Mouse (Mus musculus) spleen, postnatal 0 days (tissue): Measurements from ENCODE around the gene Gm29866. TPM values are rescaled to one million over a fixed set of nuclear protein-coding genes. Genes with fewer than 3 reads are reported as not detected.

Experiments
- polyA plus RNA-seq: library from polyadenylated mRNA; unstranded; fragments of >200 nt; fragmentation: Nextera tagmentation; extraction: Ambion mirVana; gene quantifications from 2 replicates; pipeline ENCODE4 v1.2.1, GENCODE M21; 2015

Gm29866 gene
- not detected in 2 replicates for polyA plus RNA-seq

DNA sequence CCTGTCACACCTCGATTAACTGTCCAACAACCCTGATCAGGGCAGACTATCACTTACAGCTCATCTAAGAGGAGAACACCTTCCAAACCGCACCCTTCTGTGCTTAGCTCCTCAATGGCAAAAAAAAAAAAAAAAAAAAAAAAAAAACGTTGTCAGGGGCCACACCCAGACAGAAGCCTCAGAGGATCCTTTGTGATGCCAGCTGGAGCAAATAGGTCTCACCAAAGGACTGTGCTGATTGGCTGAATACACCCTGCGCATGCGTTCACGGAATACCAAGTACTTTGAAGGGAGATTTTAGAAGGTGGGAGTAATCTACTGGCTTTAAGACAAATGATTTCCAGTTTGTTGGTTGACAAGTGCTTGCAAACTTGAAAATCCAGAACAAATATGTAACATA is at the start of gene Gm29866:
TSS of gene Gm29866 (minus strand) at position 101 of the 400 bp plus-strand sequence.

Other genes starting within 250 kb of the Gm29866 start
- gene Gm20909, start 170.9 kb upstream of the Gm29866 start, polyA plus RNA-seq, result not detected in 2 replicates
- gene Gm20865, start 247.9 kb upstream of the Gm29866 start, polyA plus RNA-seq, result not detected in 2 replicates